Mouse (Mus musculus) kidney, adult 2 months (tissue): Measurements from ENCODE around the gene Gm49318.

ENCODE experiments used
- CTCF ChIP-seq: fragments of 200-500 bp; conservative IDR thresholded peaks from 2 replicates; pipeline ENCODE4 v1.5.1; 2011; ENCODE audit warnings: low read depth, mild to moderate bottlenecking, control low read depth, low read length, moderate library complexity, mixed read lengths; ENCODE audit not compliant: insufficient read depth, insufficient read length
- POLR2A ChIP-seq: fragments of 200-500 bp; IDR thresholded peaks from one replicate; pipeline ENCODE4 v1.6.1; 2011; ENCODE audit warnings: low read depth, low read length, control low read depth

DNA sequence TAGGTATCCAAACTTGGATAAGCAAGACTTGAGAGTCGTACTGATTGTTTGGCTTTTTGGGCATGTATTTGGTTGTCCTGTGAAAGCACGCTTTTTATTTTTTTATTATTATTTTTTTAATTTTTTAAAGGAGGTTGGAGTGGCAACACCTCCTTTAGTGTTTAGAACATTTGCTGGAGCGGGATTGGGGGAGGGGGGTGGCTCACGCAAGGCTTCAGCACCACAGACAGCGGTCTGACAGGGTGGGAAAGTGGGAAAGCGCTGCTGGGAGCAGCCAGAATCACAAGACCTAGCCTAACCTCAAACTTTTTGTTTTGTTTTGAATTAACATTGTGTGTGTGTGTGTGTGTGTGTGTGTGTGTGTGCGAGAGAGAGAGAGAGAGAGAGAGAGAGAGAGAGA lies 17.4 kb downstream of the Gm49318 start:
- TF ChIP-seq CTCF (no peak), POLR2A (no peak)
